Mouse (Mus musculus): ENCODE data around the gene Dhx35.

Gene Dhx35

GRCm38 (mm10) chr2:158794494-158795004, at the start of gene Dhx35:
Gene Dhx35, plus strand, starts transcription at chr2:158794807.
- DNase-seq (ENCODE audit: low spot score in 2 of 2): peak; percentile 89 to 96

- DNase-seq (ENCODE audit: low spot score in 2 of 2): peak in 1 of 2 experiments; percentile 71
These were observed 49.5 kb upstream of the Dhx35 start for GRCm38 (mm10) chr2:158745049-158745482.

- no peak for DNase-seq (ENCODE audit: low spot score in 2 of 2)
These were observed 48.4 kb upstream of the Dhx35 start for GRCm38 (mm10) chr2:158746164-158746563.

GRCm38 (mm10) chr2:158749366-158749765, 45.2 kb upstream of the Dhx35 start:
- peak in 1 of 2 experiments; percentile 70 for DNase-seq (ENCODE audit: low spot score in 2 of 2)

GRCm38 (mm10) chr2:158760231-158760630, 34.4 kb upstream of the Dhx35 start:
- no peak for DNase-seq (ENCODE audit: low spot score in 2 of 2)

- DNase-seq (ENCODE audit: low spot score in 2 of 2): no peak
These were observed 32.3 kb upstream of the Dhx35 start for GRCm38 (mm10) chr2:158762339-158762738.

- DNase-seq (ENCODE audit: low spot score in 2 of 2): peak; percentile 89 to 96
These were observed 26.8 kb upstream of the Dhx35 start, which contains the start of gene Fam83d for GRCm38 (mm10) chr2:158767742-158768339. Gene Fam83d, plus strand, starts transcription at chr2:158768093.

GRCm38 (mm10) chr2:158768350-158768749, 26.3 kb upstream of the Dhx35 start:
- no peak for DNase-seq (ENCODE audit: low spot score in 2 of 2)

- no peak for DNase-seq (ENCODE audit: low spot score in 2 of 2)
These were observed 25.8 kb upstream of the Dhx35 start for GRCm38 (mm10) chr2:158768771-158769170.

- no peak for DNase-seq (ENCODE audit: low spot score in 2 of 2)
These were observed 24.4 kb upstream of the Dhx35 start for GRCm38 (mm10) chr2:158770126-158770757.

- no peak for DNase-seq (ENCODE audit: low spot score in 2 of 2)
These were observed 23.4 kb upstream of the Dhx35 start for GRCm38 (mm10) chr2:158771066-158771763.

- no peak for DNase-seq (ENCODE audit: low spot score in 2 of 2)
These were observed 21.8 kb upstream of the Dhx35 start for GRCm38 (mm10) chr2:158772808-158773207.

GRCm38 (mm10) chr2:158774886-158775285, 19.7 kb upstream of the Dhx35 start:
- DNase-seq (ENCODE audit: low spot score in 2 of 2): no peak

GRCm38 (mm10) chr2:158776716-158777115, 17.9 kb upstream of the Dhx35 start:
- DNase-seq (ENCODE audit: low spot score in 2 of 2): no peak

- DNase-seq (ENCODE audit: low spot score in 2 of 2): no peak
These were observed 17.1 kb upstream of the Dhx35 start for GRCm38 (mm10) chr2:158777490-158777889.

- no peak for DNase-seq (ENCODE audit: low spot score in 2 of 2)
These were observed 16.3 kb upstream of the Dhx35 start for GRCm38 (mm10) chr2:158778349-158778748.

GRCm38 (mm10) chr2:158781126-158781525, 13.5 kb upstream of the Dhx35 start:
- no peak for DNase-seq (ENCODE audit: low spot score in 2 of 2)

- DNase-seq (ENCODE audit: low spot score in 2 of 2): no peak
These were observed 7.4 kb upstream of the Dhx35 start for GRCm38 (mm10) chr2:158786927-158787795.

- DNase-seq (ENCODE audit: low spot score in 2 of 2): no peak
These were observed 436 bp downstream of the Dhx35 start for GRCm38 (mm10) chr2:158795043-158795442.

- DNase-seq (ENCODE audit: low spot score in 2 of 2): no peak
These were observed 1.3 kb downstream of the Dhx35 start for GRCm38 (mm10) chr2:158795875-158796274.

- no peak for DNase-seq (ENCODE audit: low spot score in 2 of 2)
These were observed 4.7 kb downstream of the Dhx35 start for GRCm38 (mm10) chr2:158799328-158799727.

GRCm38 (mm10) chr2:158800788-158801187, 6.2 kb downstream of the Dhx35 start:
- no peak for DNase-seq (ENCODE audit: low spot score in 2 of 2)

All from left cerebral cortex, adult 9 months (tissue).